Mouse (Mus musculus): Measurements from ENCODE around the gene Card6.
"Not testable (repeated sequence)": the region's sequence is repeated elsewhere in the genome, so short reads cannot be mapped to it uniquely, and the experiment has no call there.

Card6 gene

GRCm38 (mm10) chr15:5130887-5131668, 22.7 kb upstream of the Card6 start:
- not testable (repeated sequence) for DNase-seq (ENCODE audit: low spot score in 2 of 2)

GRCm38 (mm10) chr15:5129111-5129805, 20.9 kb upstream of the Card6 start:
- no peak for DNase-seq (ENCODE audit: low spot score in 2 of 2)

GRCm38 (mm10) chr15:5128176-5128940, 20.0 kb upstream of the Card6 start:
- no peak for DNase-seq (ENCODE audit: low spot score in 2 of 2)

- no peak for DNase-seq (ENCODE audit: low spot score in 2 of 2)
Measured at GRCm38 (mm10) chr15:5127487-5127886, 19.1 kb upstream of the Card6 start.

- DNase-seq (ENCODE audit: low spot score in 2 of 2), result no peak
Measured at GRCm38 (mm10) chr15:5126456-5126855, 18.1 kb upstream of the Card6 start.

GRCm38 (mm10) chr15:5121535-5122313, 13.4 kb upstream of the Card6 start:
- no peak for DNase-seq (ENCODE audit: low spot score in 2 of 2)

- no peak for DNase-seq (ENCODE audit: low spot score in 2 of 2)
Measured at GRCm38 (mm10) chr15:5119707-5120106, 11.4 kb upstream of the Card6 start.

- DNase-seq (ENCODE audit: low spot score in 2 of 2), result no peak
Measured at GRCm38 (mm10) chr15:5119192-5119591, 10.9 kb upstream of the Card6 start.

GRCm38 (mm10) chr15:5118626-5119025, 10.3 kb upstream of the Card6 start:
- DNase-seq (ENCODE audit: low spot score in 2 of 2), result no peak

GRCm38 (mm10) chr15:5117031-5117601, 8.8 kb upstream of the Card6 start:
- no peak for DNase-seq (ENCODE audit: low spot score in 2 of 2)

- peak; percentile 98 to 99 for DNase-seq (ENCODE audit: low spot score in 2 of 2)
Measured at GRCm38 (mm10) chr15:5116270-5117030, 8.1 kb upstream of the Card6 start, which contains the start of gene Rpl37. Gene Rpl37, plus strand, starts transcription at chr15:5116645.

- DNase-seq (ENCODE audit: low spot score in 2 of 2), result no peak
Measured at GRCm38 (mm10) chr15:5115173-5115572, 6.8 kb upstream of the Card6 start.

GRCm38 (mm10) chr15:5112651-5113050, 4.3 kb upstream of the Card6 start:
- no peak for DNase-seq (ENCODE audit: low spot score in 2 of 2)

- DNase-seq (ENCODE audit: low spot score in 2 of 2), result no peak
Measured at GRCm38 (mm10) chr15:5108655-5109040, 309 bp upstream of the Card6 start.

GRCm38 (mm10) chr15:5106293-5106692, 2.0 kb downstream of the Card6 start:
- no peak for DNase-seq (ENCODE audit: low spot score in 2 of 2)

- no peak for DNase-seq (ENCODE audit: low spot score in 2 of 2)
Measured at GRCm38 (mm10) chr15:5105891-5106290, 2.4 kb downstream of the Card6 start.

GRCm38 (mm10) chr15:5102312-5102711, 6.0 kb downstream of the Card6 start:
- DNase-seq (ENCODE audit: low spot score in 2 of 2), result no peak

- no peak for DNase-seq (ENCODE audit: low spot score in 2 of 2)
Measured at GRCm38 (mm10) chr15:5097376-5097775, 11.0 kb downstream of the Card6 start.

- DNase-seq (ENCODE audit: low spot score in 2 of 2), result no peak
Measured at GRCm38 (mm10) chr15:5095534-5096301, 12.6 kb downstream of the Card6 start.

GRCm38 (mm10) chr15:5090131-5090530, 18.2 kb downstream of the Card6 start:
- DNase-seq (ENCODE audit: low spot score in 2 of 2), result no peak
